10 mouse cellular contexts compared by ENCODE assay signal in genomic region chr10:53305867-53306266, GRCm38 (mm10). TPM values are rescaled to one million over a fixed set of nuclear protein-coding genes. Genes with fewer than 3 reads are reported as not detected.
DNase-seq lines count a peak whose midpoint lies in the region; ATAC-seq lines count a peak whose summit lies in the region.
"Had no signal": no experiment of that assay in that cellular context is flagged by ENCODE, and none has a peak within 500 bp of the region (broad histone marks: within the 10 kb centered on the region; RNA-seq: fewer than 3 reads in every experiment).

No protein-coding gene starts in this region.

- no peak overlapping the region for H3K27ac ChIP-seq in neural tube, embryonic 14.5 days (ENCODE audit: low read depth, low read length)

- peak; percentile 9 to 36 for DNase-seq in cerebellum, postnatal 14 days
- DNase-seq in cerebellum, adult 9-11 months, result no peak
- peak; percentile 14 for DNase-seq in layer of hippocampus, adult 11-12 months (ENCODE audit: low spot score)
- no peak for DNase-seq in layer of hippocampus, postnatal 36 days
- peak; percentile 47 for DNase-seq in embryo, embryonic 11 days
- no peak for DNase-seq in adrenal gland, adult 8-10 months
- DNase-seq in ovary, postnatal 10 days (ENCODE audit: low spot score), result no peak
- DNase-seq: B cell, adult 2 months; thymus, postnatal 25 days had no signal

- H3K4me3 ChIP-seq in neural tube, embryonic 14.5 days (ENCODE audit: low read depth, low read length), result no peak overlapping the region

- ATAC-seq in neural tube, embryonic 14.5 days (ENCODE audit: low read depth), result peak; percentile 87

- no peak overlapping the region for H3K4me2 ChIP-seq in neural tube, embryonic 14.5 days (ENCODE audit: low read depth, low read length)

- WGBS in neural tube, embryonic 14.5 days, result 34% methylated on average over 3 of the region's 3 CpGs

- no peak overlapping the region for H3K9ac ChIP-seq in neural tube, embryonic 14.5 days (replicated peaks; ENCODE audit: low read depth, low read length)

- no peaks in the 10 kb centered on the region for H3K9me3 ChIP-seq in neural tube, embryonic 14.5 days (ENCODE audit: control insufficient read depth, low read length)

- no peaks in the 10 kb centered on the region for H3K36me3 ChIP-seq in neural tube, embryonic 14.5 days (ENCODE audit: control insufficient read depth, insufficient read depth, low read length)

- no peaks in the 10 kb centered on the region for H3K4me1 ChIP-seq in neural tube, embryonic 14.5 days (ENCODE audit: control insufficient read depth, insufficient read depth, low read length)

- no peaks in the 10 kb centered on the region for H3K27me3 ChIP-seq in neural tube, embryonic 14.5 days (ENCODE audit: control insufficient read depth, insufficient read depth, low read length)

RNA-seq across cellular contexts. Expression of gene Pln, which starts 31.6 kb away (rescaled TPM):
- total RNA-seq in layer of hippocampus, postnatal 36 days (2021), result 1 to 10 TPM; 1.2 to 1.5 TPM
- 2.1 and 2.8 TPM in 2 replicates for polyA plus RNA-seq in neural tube, embryonic 14.5 days (2014; fragmentation: Nextera tagmentation; extraction: Ambion mirVana)
- under 1 TPM; 0.35 to 0.46 (median 0.41) TPM for total RNA-seq in adrenal gland, adult 8-10 months (2022)

Comparison
In these comparisons a context has a peak if more than half of its experiments do, and no peak if none do; other contexts are left out.
1. DNase-seq: peak in cerebellum, postnatal 14 days (2 of 2), layer of hippocampus, adult 11-12 months (single experiment) and embryo, embryonic 11 days (single experiment); none in cerebellum, adult 9-11 months (single experiment), layer of hippocampus, postnatal 36 days (0 of 2), adrenal gland, adult 8-10 months (single experiment) and ovary, postnatal 10 days (single experiment).